Mouse (Mus musculus) heart, postnatal 36 days (tissue): ENCODE measurements around the gene Mettl24. TPM values are rescaled to one million over a fixed set of nuclear protein-coding genes. Genes with fewer than 3 reads are reported as not detected.

Experiments used
- DNase-seq, 2 experiments: peaks; one replicate each; pipeline ENCODE4 v3.0.0; 2021 to 2022
- intact Hi-C: fragments of 180-260 bp; cut with DNase I; formaldehyde crosslinking; loops from one replicate; pipeline ENCODE4 v1.15.1; 2025
- total RNA-seq, 2 experiments: library from RNA; stranded (reverse); gene quantifications; 2 replicates each; pipeline ENCODE4 v1.2.3; 2021

Gene Mettl24
- total RNA-seq, 2 experiments from 2014 or later: 1.1 to 1.4 TPM

GRCm38 (mm10) chr10:40682470-40682869 is 612 bp upstream of the Mettl24 start:
- intact Hi-C loops: loop anchor here (5.0 kb wide), 1 partner anchor 80 kb away; no protein-coding TSS in a partner anchor
- peak in 1 of 2 experiments; percentile 4 for DNase-seq

GRCm38 (mm10) chr10:40683868-40684253 is 779 bp downstream of the Mettl24 start:
- intact Hi-C loops: loop anchor here (1.0 to 5.0 kb wide), 2 partner anchors 78 to 199 kb away; partner anchors contain the start of genes Cdc40 and Wasf1
- no peak for DNase-seq

DNA sequence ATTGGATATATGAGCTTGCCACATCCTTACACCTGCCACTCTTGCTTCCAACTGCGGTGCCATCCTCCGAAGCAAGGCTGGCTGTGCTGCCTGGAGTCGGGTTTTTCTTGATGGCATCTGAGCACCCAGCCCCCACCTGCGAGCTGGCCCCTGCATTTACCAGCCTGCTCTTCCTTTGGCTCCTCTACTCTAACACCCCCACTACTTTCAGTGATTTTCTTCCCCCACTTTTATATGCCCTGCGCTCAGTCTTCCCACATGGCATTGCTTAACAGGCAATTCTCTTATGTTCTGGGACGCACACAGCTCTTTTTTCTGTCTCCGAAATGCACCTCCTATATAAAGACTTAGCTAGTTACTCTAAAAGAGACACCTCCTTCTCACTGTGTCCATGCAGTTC is 1.2 kb downstream of the Mettl24 start:
- DNase-seq: no peak
- intact Hi-C loops: loop anchor here (5.0 kb wide), 1 partner anchor 78 kb away; no protein-coding TSS in a partner anchor

GRCm38 (mm10) chr10:40685641-40686040 is 2.6 kb downstream of the Mettl24 start:
- intact Hi-C loops: no loop called here
- DNase-seq: no peak

DNA sequence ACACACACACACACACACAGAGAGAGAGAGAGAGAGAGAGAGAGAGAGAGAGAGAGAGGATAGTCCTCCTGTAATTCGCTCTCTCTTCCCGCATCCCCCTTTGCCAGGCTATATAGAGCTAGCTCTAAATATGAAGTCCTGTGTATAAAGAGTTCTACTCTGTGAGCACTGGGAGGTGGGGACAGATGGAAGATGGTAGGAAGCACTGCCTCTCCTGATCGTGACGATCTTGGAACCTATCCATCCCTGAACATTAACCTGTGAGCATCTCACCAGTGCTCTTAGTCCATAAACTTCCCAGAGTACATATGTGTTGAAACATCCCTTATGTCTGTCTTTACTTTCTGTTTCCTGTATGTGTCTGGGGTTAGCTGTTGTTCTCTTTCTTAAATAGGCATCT is 3.9 kb downstream of the Mettl24 start:
- intact Hi-C loops: no loop called here
- DNase-seq: no peak

GRCm38 (mm10) chr10:40687407-40687806 is 4.3 kb downstream of the Mettl24 start:
- DNase-seq: no peak
- intact Hi-C loops: no loop called here

DNA sequence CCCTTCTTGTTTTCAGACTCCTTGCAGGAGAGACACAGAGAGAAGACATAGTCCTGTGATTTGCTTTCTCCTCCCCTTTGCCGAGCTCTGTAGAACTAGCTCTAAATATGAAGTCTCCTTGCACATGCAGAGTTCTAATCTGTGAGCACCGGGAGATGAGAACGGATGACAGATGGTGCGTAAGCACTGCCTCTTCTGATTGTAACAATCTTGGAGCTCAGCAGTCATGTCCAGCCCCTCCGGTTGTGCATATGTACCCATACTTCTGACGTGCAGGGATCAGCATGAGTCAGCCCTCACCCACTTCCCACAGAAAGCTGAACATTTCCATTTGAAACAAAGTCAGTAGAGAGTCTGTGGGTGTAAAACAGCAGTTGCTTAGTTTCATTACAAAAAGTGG is 5.2 kb downstream of the Mettl24 start:
- intact Hi-C loops: no loop called here
- DNase-seq: no peak

- intact Hi-C loops: no loop called here
- DNase-seq: no peak
These were observed 5.8 kb downstream of the Mettl24 start for GRCm38 (mm10) chr10:40688873-40689272.

DNA sequence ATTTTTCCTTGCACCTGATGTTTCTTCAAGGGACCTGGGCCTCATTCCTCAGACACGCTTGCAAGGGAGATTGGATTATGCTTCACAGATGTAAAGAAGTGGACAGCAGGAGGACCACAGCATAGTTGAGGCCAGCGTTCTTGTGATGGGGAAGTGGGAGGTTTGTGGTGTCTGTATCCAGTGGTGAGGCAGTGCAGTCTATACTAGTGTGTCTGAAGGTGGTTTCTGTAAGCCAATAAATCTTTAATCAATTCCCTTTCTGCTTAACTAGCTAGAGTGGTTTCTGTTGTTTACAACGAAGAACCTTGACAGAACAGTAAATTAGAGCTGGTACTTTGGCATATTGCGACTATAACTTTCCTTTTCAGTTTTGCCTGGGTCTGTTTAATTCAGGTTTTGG is 15.6 kb downstream of the Mettl24 start:
- intact Hi-C loops: no loop called here
- no peak for DNase-seq

DNA sequence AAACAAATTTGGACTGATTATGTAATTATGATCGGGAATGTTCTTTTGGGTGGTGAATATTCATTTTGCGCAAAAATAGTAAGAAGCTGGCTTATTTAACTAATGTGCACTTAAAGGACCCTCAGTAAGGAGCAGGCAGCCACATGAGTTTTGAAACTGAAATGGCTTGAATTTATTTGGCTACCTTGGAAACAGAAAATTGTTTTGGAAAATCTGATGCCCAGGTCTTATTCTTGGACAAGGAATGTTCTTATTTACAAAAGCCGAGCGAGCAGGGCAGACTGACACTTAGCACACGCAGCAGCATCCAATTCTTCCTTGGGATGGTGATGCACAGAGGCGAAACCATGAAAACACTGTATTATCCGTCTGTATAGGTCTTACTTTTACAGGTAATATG is 28.0 kb downstream of the Mettl24 start:
- intact Hi-C loops: no loop called here

GRCm38 (mm10) chr10:40713018-40713608 is 30.0 kb downstream of the Mettl24 start:
- intact Hi-C loops: no loop called here
- DNase-seq: no peak

More for the DNA sequence above, 28.0 kb downstream of the Mettl24 start:
- DNase-seq: no peak

GRCm38 (mm10) chr10:40713829-40714228 is 30.7 kb downstream of the Mettl24 start:
- intact Hi-C loops: no loop called here
- no peak for DNase-seq

DNA sequence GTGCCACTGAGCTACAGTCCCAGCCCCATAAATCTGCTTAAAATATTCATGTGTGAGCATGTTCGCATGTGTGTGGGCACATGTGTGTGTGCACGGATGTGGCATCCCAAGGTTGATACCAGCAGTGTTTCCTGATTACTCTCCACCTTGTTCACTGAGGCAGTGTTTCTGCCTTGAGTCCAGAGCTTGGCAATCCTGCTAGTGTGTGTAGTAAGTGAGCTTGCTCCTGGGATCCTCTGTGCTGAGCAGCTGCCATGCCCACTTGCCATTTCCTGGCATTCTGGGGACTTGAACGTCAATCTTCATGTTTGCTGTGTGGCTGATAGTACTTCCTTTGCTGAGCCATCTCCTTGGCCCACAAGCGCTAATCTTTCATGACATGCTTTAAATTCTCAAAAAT is 32.1 kb downstream of the Mettl24 start:
- intact Hi-C loops: no loop called here
- DNase-seq: no peak

DNA sequence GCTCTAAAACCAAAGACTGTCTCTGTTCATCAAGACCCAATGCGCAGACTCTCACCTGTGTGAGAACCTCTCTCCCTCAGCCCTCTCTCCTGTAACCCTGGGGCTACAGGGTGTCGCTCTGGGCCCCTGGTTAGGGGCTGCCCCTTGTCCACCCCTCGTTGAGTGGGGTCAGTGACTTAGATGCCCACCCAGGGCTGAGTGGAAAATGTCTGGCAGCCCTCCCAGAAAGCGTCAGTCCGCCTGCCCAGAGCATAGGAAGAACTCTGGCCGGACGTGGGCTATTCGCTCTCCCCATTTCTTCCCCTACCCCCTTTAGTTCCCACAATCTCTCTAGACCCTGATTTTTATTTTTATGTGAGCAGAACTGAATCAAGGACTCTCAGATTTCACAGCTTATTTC is 33.2 kb downstream of the Mettl24 start:
- intact Hi-C loops: no loop called here
- DNase-seq: no peak

GRCm38 (mm10) chr10:40716713-40717112 is 33.6 kb downstream of the Mettl24 start:
- intact Hi-C loops: no loop called here
- DNase-seq: no peak

DNA sequence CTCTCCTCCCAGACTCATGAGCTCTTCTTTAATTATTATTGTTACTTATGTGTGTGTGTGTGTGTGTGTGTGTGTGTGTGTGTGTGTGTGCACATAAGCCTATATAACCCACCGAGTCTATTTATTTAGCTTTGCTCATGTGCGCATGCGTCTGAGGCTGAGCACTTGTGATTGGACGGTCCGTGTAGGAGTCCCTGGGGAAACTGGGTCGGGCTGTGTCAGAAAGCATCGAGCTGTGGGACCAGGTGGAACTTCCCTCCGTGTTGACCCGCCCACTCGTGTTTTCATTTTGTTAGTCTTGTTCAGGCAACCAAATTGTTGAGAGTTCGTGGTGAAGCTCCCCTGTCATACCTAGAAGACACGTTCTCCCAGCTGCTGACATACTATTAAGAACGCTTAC is 35.3 kb downstream of the Mettl24 start:
- intact Hi-C loops: no loop called here
- no peak for DNase-seq

DNA sequence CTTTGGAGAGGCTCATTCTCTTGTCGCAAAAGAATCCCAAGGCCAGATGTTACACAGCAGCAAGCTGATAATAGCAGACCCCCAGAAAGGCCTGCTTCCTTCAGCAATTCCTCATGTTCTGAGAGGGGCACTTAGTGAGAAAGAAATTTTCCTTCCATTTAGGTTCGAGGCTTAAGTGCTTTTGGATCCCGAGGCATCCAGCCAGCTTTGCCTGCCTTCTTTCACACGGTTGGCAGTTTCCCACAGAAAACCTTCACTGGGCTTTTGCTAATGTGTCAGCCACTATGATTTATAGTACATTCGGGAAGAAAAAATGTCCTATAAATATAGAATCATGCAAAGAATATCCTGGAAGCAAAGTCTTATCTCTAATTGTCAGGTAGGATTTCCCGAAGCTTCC is 36.0 kb downstream of the Mettl24 start:
- DNase-seq: no peak
- intact Hi-C loops: no loop called here

- DNase-seq: no peak
- intact Hi-C loops: no loop called here
These were observed 37.8 kb downstream of the Mettl24 start for GRCm38 (mm10) chr10:40720883-40721282.

GRCm38 (mm10) chr10:40724342-40724741 is 41.3 kb downstream of the Mettl24 start:
- DNase-seq: no peak
- intact Hi-C loops: no loop called here

DNA sequence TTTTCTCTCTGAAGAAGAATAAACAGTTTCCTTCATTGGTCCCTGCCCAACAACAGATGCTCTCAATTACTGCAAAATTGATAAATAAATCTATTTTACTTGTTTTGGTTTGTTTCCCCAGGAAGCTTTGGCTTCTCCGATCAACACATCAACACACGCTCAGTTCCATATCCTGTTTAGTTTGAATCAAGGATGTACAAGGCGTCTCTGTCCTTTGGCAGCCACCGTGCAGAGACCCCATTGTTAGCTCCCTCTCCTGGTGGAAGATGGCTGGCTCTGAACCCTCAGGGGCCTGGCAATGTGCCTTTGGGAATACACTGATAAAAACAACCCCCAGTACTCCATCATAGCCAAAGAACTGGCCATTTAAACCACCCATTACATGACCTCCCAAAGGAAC is 42.0 kb downstream of the Mettl24 start:
- intact Hi-C loops: no loop called here
- DNase-seq: no peak

DNA sequence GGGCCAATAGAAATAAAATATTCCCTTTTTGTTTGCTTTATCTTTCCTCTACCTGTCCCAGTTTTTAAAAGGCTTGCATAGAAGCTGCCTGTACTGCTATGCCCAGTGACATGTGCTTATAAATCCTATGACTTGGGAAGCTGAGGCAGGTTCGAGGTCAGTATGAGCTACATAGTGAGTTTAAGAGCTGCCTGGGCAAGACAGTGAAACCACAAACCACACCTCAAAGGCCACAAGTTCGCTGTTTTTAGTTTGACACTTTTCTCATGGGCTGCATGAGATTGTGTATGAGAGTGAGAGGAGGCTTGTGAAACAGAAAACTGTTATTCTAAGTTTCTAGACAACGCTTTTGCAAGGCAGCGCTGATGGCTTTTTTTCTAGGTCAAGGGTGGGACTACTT is 42.4 kb downstream of the Mettl24 start:
- intact Hi-C loops: no loop called here
- no peak for DNase-seq

DNA sequence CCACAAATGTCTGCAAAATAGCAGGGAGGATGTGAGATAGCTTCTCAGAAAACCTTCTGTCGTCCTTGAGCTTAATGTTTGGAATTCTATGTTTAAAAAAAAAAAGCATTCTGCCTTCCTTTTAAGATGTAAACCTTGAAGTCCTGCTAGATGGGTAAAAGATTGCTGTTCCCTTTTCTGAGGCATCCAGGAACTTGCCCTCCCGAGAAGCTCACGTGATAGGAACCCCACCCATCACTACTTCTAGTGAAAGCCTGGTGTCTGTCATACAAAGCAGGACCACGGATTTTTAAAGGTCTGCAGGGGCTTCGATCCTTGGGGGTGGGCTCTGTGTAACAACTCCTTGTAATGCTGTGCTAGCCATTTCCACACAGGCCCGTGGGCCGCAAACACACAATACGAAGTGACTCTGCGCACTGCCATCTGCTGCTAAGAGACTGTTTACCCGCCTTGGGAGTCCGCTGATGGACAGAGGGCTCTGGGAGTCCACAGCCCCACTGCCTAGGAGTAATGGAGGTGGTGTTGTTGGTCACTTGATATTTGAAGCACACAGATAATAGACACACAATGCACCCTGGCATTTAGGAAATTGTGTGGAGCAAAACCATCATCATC is 43.3 kb downstream of the Mettl24 start:
- DNase-seq: no peak
- intact Hi-C loops: no loop called here

DNA sequence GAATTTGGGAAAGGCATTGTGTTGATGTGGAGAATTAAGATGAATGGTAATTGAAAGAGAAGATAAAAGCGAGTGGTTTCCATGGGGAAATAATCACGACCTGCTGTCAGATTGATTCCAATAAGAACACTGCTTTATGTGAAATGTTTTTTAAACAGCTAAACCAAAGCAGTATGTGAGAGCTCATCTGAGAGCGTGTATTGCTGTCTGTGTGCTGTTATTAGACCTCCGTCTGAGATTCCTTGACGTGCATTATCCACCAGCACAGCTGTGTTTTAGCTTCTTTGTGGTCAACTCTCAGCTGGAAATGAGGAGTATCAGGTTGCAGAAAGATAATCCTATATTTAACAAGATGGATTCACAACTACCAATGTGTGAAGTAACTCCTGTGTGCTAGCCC is 43.9 kb downstream of the Mettl24 start:
- intact Hi-C loops: no loop called here
- DNase-seq: no peak
